Mouse (Mus musculus) intestine, embryonic 15.5 days (tissue): ENCODE results near the gene Plb1. TPM values are rescaled to one million over a fixed set of nuclear protein-coding genes. Genes with fewer than 3 reads are reported as not detected.

Experiments used
- ATAC-seq: fragments of 200-750 bp; cut with Nextera tagmentation; 2 replicates; pipeline ENCODE4 v1.8.0; 2017; ENCODE audit warnings: moderate TSS enrichment, moderate library complexity
- H3K27ac ChIP-seq: fragments of 300-500 bp; sonication (generic); 2 replicates; pipeline ENCODE4 v1.5.1; 2015; ENCODE audit warnings: mild to moderate bottlenecking, inconsistent platforms
- H3K27me3 ChIP-seq: fragments of 300-500 bp; sonication (generic); replicated peaks from 2 replicates; pipeline ENCODE4 v1.6.1; 2015; ENCODE audit warnings: inconsistent platforms
- H3K36me3 ChIP-seq: fragments of 300-500 bp; sonication (generic); 2 replicates; pipeline ENCODE4 v1.6.1; 2015; ENCODE audit warnings: inconsistent platforms
- H3K4me1 ChIP-seq: fragments of 300-500 bp; sonication (generic); replicated peaks from 2 replicates; pipeline ENCODE4 v1.6.1; 2015; ENCODE audit warnings: inconsistent platforms
- H3K4me2 ChIP-seq: fragments of 300-500 bp; sonication (generic); replicated peaks from 2 replicates; pipeline ENCODE4 v1.6.1; 2015; ENCODE audit warnings: mild to moderate bottlenecking, inconsistent platforms
- H3K4me3 ChIP-seq: fragments of 300-500 bp; sonication (generic); replicated peaks from 2 replicates; pipeline ENCODE4 v1.5.1; 2015; ENCODE audit warnings: inconsistent platforms
- H3K9ac ChIP-seq: fragments of 300-500 bp; sonication (generic); 2 replicates; pipeline ENCODE4 v1.6.1; 2015; ENCODE audit warnings: inconsistent platforms
- H3K9me3 ChIP-seq: fragments of 300-500 bp; sonication (generic); 2 replicates; pipeline ENCODE4 v1.6.1; 2016; ENCODE audit warnings: inconsistent platforms
- WGBS: fragments of 180-500 bp; shearing (Covaris S2); methylation state at CpG from one replicate; pipeline ENCODE4 v1.1.7; 2015; 5-methylcytosine and 5-hydroxymethylcytosine counted together
- polyA plus RNA-seq: library from polyadenylated mRNA; unstranded; fragments of >200 nt; fragmentation: Nextera tagmentation; extraction: Ambion mirVana; gene quantifications from 2 replicates; pipeline ENCODE4 v1.2.1, GENCODE M21; 2015

The Plb1 gene
- polyA plus RNA-seq, 1 experiment from 2014 or later = 1.3 TPM

GRCm38 (mm10) chr5:32410954-32411688, 178.6 kb downstream of the Plb1 start:
- H3K27ac ChIP-seq = no peak overlapping the region
- H3K9me3 ChIP-seq = no peaks in the 10 kb centered on the region
- no peak overlapping the region for H3K4me2 ChIP-seq
- no peaks in the 10 kb centered on the region for H3K27me3 ChIP-seq
- 61% methylated on average over 3 of the region's 3 CpGs for WGBS
- H3K4me1 ChIP-seq = peaks cover 15% of the 10 kb centered on the region; the same call in 1 of the 2 replicates
- no peak overlapping the region for H3K9ac ChIP-seq
- H3K36me3 ChIP-seq = no peaks in the 10 kb centered on the region
- no peak for ATAC-seq
- H3K4me3 ChIP-seq = no peak overlapping the region

- Histone ChIP-seq H3K27ac (no peak overlapping the region), H3K4me1 (peaks cover 19% of the 10 kb centered on the region; the same call in 1 of the 2 replicates), H3K9me3 (no peaks in the 10 kb centered on the region), H3K9ac (no peak overlapping the region), H3K36me3 (no peaks in the 10 kb centered on the region), H3K27me3 (no peaks in the 10 kb centered on the region), H3K4me3 (no peak overlapping the region), H3K4me2 (no peak overlapping the region)
- peak; percentile 41 for ATAC-seq
- 26% methylated on average over 1 of the region's 1 CpGs for WGBS
Measured at GRCm38 (mm10) chr5:32412186-32412950, 179.9 kb downstream of the Plb1 start.

GRCm38 (mm10) chr5:32413083-32413482, 180.6 kb downstream of the Plb1 start:
- no peak for ATAC-seq
- H3K4me3 ChIP-seq = no peak overlapping the region
- no peak overlapping the region for H3K9ac ChIP-seq
- 73% methylated on average over 2 of the region's 2 CpGs for WGBS
- H3K9me3 ChIP-seq = no peaks in the 10 kb centered on the region
- H3K27me3 ChIP-seq = no peaks in the 10 kb centered on the region
- peaks cover 19% of the 10 kb centered on the region; the same call in 1 of the 2 replicates for H3K4me1 ChIP-seq
- no peak overlapping the region for H3K4me2 ChIP-seq
- peak overlapping the region; percentile 10; the same call in 1 of the 2 replicates for H3K27ac ChIP-seq
- no peaks in the 10 kb centered on the region for H3K36me3 ChIP-seq

GRCm38 (mm10) chr5:32413569-32413968, 181.1 kb downstream of the Plb1 start:
- ATAC-seq = no peak
- Histone ChIP-seq H3K9me3 (no peaks in the 10 kb centered on the region), H3K9ac (no peak overlapping the region), H3K36me3 (no peaks in the 10 kb centered on the region), H3K4me2 (no peak overlapping the region), H3K4me1 (peaks cover 19% of the 10 kb centered on the region; the same call in 1 of the 2 replicates), H3K4me3 (no peak overlapping the region), H3K27me3 (no peaks in the 10 kb centered on the region), H3K27ac (no peak overlapping the region)
- 58% methylated on average over 2 of the region's 2 CpGs for WGBS

- no peaks in the 10 kb centered on the region for H3K27me3 ChIP-seq
- H3K4me1 ChIP-seq = peaks cover 19% of the 10 kb centered on the region; the same call in 1 of the 2 replicates
- H3K9ac ChIP-seq = no peak overlapping the region
- ATAC-seq = no peak
- H3K9me3 ChIP-seq = no peaks in the 10 kb centered on the region
- H3K4me2 ChIP-seq = no peak overlapping the region
- 56% methylated on average over 5 of the region's 5 CpGs for WGBS
- peak overlapping the region; percentile 20; the same call in 1 of the 2 replicates for H3K27ac ChIP-seq
- H3K4me3 ChIP-seq = no peak overlapping the region
- no peaks in the 10 kb centered on the region for H3K36me3 ChIP-seq
Measured at GRCm38 (mm10) chr5:32414461-32414985, 182.0 kb downstream of the Plb1 start.

GRCm38 (mm10) chr5:32415554-32415953, 183.0 kb downstream of the Plb1 start:
- no peak overlapping the region for H3K9ac ChIP-seq
- no peak overlapping the region for H3K4me3 ChIP-seq
- no peak overlapping the region for H3K27ac ChIP-seq
- no peak overlapping the region for H3K4me2 ChIP-seq
- ATAC-seq = no peak
- peaks cover 19% of the 10 kb centered on the region; the same call in 1 of the 2 replicates for H3K4me1 ChIP-seq
- H3K36me3 ChIP-seq = no peaks in the 10 kb centered on the region
- no peaks in the 10 kb centered on the region for H3K9me3 ChIP-seq
- no peaks in the 10 kb centered on the region for H3K27me3 ChIP-seq
- 90% methylated on average over 6 of the region's 6 CpGs for WGBS

Other genes starting within 250 kb of the Plb1 start
- gene Fosl2, start 96.9 kb upstream of the Plb1 start, polyA plus RNA-seq = 7.1 and 7.3 TPM in 2 replicates
- 200 and 237 TPM in 2 replicates for gene Ppp1cb, start 226.1 kb downstream of the Plb1 start, polyA plus RNA-seq